Mouse (Mus musculus): ENCODE measurements around the gene Khk.

Khk gene

DNA sequence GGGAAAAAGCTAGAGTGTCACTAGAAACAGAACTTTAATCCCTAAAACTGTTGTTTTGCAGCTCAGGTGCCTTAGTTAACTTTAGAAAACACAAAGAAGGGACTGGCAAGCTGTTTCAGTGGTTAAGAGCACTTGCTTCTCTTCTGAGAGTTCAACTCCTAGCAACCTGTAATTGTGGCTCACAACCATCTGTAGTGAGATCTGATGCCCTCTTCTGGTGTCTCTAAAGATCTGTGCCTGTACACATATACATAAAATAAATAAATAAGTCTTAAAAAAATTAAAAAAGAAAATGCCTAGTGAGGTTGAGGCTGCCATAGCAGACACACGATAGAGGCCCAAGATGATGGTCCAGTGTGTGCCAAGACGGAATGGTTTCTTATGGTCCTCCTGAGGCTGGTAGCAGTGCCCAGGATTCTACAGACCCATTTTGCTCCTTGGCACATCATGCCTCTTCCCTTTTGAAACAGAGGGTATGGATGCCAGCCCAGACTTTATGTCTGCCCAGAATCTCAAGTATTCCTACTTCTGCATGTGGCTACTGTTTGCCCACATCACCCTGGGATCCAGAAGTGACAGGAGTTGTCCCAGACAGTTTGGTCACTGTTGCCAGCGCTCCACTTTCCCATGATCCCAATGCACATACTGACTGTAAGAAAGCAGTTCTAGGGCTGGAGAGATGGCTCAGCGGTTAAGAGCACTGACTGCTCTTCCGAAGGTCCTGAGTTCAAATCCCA is 13.7 kb downstream of the Khk start:
- DNase-seq (ENCODE audit: low spot score in 2 of 2): no peak

- no peak for DNase-seq (ENCODE audit: low spot score in 2 of 2)
These were observed 21.8 kb downstream of the Khk start for GRCm38 (mm10) chr5:30943004-30943403.

- no peak for DNase-seq (ENCODE audit: low spot score in 2 of 2)
These were observed 23.1 kb downstream of the Khk start for GRCm38 (mm10) chr5:30944344-30944743.

DNA sequence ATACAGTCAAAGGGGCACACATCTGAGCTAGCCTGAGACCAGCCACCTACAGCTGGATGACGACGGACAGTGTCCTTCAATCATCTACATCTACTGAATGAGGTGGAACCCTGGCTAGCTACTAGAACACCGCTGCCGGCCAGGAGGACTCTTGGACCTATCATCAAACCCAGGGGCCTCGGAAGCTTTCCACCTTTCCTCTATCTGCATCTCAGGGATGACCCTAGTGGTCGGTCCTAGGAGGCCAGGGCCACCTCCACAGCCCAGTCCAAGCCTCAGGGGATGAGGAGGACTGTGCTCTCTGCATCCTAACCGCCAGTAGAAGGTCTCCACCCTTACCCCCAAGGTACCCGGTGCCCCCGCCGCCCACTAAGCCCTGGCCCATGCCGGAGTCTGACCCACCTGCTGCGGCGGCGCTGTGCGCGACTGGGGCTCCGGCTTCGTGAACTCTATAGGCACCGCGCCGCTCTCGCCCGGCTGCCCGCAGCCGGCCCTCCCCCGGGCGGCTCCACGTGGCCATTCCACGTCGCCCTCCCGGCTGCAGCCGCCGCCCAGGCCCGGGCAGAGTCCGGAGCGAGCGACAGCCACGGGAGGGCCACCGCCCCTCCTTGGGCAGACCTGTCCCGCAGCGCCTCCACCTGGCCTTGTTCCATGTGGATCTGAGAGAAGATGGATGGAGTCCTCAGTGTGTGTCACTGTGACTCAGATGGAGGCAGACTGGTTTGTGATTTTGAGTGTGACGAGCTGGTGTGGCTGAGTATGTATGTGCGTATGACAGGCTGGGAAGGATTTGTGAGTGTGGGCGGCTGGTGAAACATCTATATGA is 23.9 kb downstream of the Khk start, which contains the start of gene Cgref1:
Gene Cgref1 (minus strand): TSS at position 636 of the 826 bp plus-strand sequence.
- peak in 1 of 2 experiments; percentile 58 for DNase-seq (ENCODE audit: low spot score in 2 of 2)

- no peak for DNase-seq (ENCODE audit: low spot score in 2 of 2)
These were observed 27.4 kb downstream of the Khk start for GRCm38 (mm10) chr5:30948620-30949019.

GRCm38 (mm10) chr5:30949654-30950326 is 28.6 kb downstream of the Khk start:
- DNase-seq (ENCODE audit: low spot score in 2 of 2): peak; percentile 90 to 92

DNA sequence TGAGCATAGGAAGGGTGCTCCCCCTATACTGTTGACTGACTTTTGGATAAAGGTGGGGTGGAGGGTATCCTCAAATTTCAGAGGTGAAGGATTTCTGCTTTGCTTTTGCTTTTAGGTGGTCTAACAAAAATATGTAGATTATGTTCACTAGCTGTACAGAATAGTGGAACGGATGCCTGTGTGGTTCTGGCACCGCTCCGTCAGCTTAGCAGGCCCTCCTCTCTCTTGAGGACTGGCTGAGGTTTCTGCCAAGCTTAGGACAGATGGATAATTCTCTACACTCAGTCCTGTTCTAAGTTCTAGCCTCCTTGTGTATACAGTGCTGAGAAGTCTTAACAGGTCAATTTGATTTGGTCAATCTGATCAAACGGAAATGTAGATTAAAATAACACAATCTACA is 29.2 kb downstream of the Khk start:
- no peak for DNase-seq (ENCODE audit: low spot score in 2 of 2)

GRCm38 (mm10) chr5:30950922-30951321 is 29.7 kb downstream of the Khk start:
- no peak for DNase-seq (ENCODE audit: low spot score in 2 of 2)

- no peak for DNase-seq (ENCODE audit: low spot score in 2 of 2)
These were observed 30.5 kb downstream of the Khk start for GRCm38 (mm10) chr5:30951706-30952105.

DNA sequence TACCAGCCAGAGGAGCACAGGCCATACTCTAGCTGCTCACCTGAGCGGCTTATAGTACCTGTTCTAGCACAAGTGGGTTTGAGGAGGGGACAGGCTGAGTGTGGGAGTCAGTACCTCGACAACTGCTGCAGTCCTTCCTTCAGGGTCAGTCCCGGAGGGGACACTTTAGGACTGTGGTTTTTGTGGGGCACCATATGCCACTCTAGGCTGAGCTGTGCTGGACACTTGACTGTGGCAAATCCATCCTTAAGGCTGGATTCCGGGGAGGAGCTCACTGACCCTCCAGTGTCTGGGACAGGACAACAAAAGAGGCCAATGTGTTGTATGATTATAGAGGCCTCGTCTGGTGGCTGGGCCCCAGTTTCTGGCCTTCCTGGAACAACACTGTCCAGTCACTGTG is 31.3 kb downstream of the Khk start:
- DNase-seq (ENCODE audit: low spot score in 2 of 2): no peak

- no peak for DNase-seq (ENCODE audit: low spot score in 2 of 2)
These were observed 32.8 kb downstream of the Khk start for GRCm38 (mm10) chr5:30954065-30954464.

DNA sequence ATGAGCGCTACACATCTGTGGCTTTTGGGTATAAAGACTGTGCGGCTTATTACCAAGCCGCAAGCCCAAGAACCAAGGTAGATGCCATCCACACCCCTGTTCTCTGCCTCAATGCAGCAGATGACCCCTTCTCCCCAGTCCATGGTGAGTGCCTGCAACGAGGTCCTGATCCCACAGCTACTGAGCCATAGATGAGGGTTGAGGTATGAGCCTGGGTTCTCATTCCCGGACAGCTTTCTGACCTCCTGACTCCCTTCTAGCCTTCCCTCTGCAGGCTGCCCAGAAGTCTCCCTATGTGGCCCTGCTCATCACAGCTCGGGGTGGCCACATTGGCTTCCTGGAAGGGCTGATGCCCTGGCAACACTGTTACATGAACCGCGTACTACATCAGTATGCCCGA is 33.3 kb downstream of the Khk start:
- DNase-seq (ENCODE audit: low spot score in 2 of 2): no peak

GRCm38 (mm10) chr5:30955751-30956150 is 34.5 kb downstream of the Khk start:
- DNase-seq (ENCODE audit: low spot score in 2 of 2): no peak

DNA sequence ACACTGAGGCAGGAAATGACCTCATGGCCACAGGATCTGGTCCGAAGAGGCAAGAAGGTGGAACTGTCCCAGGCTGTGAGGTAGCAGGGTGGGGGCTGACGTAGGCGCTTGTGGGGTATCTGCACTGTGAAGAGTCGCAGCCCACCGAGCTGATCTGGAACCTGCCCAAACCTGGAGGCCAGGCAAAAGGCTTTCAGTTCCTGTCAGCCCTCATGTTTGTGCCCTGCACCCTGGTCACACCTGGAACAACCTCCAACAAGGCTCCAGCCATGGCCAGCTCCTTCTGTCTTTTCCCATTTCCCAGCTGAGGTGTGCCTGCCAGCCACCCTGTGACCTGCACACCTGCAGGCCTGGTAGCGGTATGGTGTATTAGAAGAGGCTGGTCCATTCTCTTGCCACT is 36.7 kb downstream of the Khk start:
- DNase-seq (ENCODE audit: low spot score in 2 of 2): no peak

DNA sequence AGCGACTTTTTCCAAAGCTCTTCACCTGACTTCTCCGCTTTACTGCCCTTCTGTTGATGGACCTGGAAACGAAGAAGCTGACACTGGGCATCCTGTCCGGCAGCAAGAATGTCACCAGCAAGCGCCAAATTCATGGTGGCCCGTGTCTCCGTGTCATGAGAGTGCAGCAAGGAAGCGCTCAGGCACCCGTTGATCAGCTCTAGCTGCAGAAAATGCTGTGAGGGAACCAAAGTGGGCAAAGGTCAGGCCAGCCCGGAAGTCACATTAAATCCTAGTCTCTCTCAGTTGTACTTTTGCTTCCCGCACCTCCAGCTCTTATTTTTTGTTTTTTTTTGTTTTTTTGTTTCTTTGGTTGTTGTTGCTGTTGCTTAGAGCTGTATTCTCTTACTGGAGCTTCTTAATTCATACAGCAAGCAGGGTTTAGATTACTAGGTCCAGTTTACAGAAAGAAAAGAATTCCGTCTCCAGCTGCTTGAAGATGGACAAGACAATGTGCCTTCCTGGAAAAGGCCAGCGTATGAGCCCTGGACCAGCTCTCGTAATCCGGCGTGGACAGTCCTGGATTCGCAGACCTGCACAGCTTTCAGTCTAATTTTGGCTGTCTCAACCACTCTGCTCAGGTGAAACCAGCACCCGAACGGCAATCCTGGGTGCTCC is 38.1 kb downstream of the Khk start:
- DNase-seq (ENCODE audit: low spot score in 2 of 2): no peak

- DNase-seq (ENCODE audit: low spot score in 2 of 2): peak; percentile 97 to 99
These were observed 38.8 kb downstream of the Khk start, which contains the start of gene Preb for GRCm38 (mm10) chr5:30959966-30960501. TSS of gene Preb (minus strand) at chr5:30960361.

DNA sequence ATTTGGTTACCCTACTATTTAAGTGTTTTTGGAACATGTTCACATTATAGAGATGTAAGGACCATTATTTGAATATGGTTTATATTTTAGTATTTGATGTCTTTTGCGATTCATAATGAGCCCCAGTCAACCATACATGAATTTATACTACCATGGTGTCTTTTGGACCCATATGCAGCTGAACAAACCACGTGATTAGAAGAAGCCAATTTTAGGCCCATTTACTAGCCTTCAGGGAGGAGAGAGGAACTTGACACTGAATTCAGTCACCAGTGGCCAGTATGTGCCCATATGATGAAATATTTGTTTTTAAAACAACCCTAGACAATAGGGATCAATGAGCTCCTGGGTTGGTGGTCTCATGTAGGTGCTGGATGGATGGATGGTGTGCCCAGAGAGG is 39.6 kb downstream of the Khk start:
- DNase-seq (ENCODE audit: low spot score in 2 of 2): no peak

GRCm38 (mm10) chr5:30961545-30962505 is 40.6 kb downstream of the Khk start:
- DNase-seq (ENCODE audit: low spot score in 2 of 2): no peak

DNA sequence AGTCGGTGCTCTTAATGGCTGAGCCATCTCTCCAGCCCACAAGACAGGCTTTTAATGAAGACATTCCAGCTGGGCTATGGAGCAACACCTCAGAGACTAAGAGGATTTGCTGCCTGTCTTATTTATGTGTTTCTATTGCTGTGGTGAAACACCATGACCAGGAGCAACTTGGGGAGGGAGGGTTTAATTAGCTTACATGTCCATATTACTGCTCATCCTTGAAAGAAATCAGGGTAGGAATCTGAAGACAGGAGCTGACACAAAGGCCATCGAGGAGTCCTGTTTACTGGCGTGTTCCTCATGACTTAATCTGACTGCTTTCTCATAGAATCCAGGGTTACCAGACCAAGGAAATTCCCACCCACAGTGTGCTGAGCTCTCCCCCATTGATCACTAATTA is 42.7 kb downstream of the Khk start:
- DNase-seq (ENCODE audit: low spot score in 2 of 2): no peak

DNA sequence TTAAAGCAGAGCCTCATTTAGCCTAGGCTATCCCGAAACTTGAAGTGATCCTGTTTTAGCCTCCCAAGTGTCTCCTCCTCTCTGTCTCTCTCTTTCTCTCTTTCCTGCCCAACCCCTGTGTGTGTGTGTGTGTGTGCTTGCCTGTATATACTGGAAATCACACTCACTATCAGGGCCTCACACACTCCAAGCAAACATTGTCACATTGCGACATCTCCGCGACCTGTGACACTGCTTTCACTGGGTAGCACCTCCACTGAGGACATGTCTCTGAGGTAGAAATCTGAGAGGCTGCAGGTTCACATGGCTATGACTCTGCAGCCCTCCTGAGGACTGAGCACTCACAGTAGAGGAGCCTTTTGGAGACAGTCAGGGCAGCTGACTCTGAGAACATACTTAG is 45.0 kb downstream of the Khk start:
- DNase-seq (ENCODE audit: low spot score in 2 of 2): no peak

Data from frontal cortex, postnatal 14 days (tissue).